Mouse (Mus musculus): ENCODE measurements at regions not wholly inside any gene's neighbourhood (a gene's known extent, or its start where the extent isn't known, plus 50 kb on each side); places are given as distances from the start of the nearest gene placed in this dataset.

GRCm38 (mm10) chr12:27283964-27284363 is 58.4 kb downstream of the Sox11 start:
- H3K4me1 ChIP-seq (ENCODE audit: control insufficient read depth, insufficient read depth, insufficient read length, low read length), result no peaks in the 10 kb centered on the region
- no peaks in the 10 kb centered on the region for H3K27me3 ChIP-seq (ENCODE audit: control insufficient read depth, insufficient read depth, low read length)
- TF ChIP-seq POLR2A (IDR thresholded peaks at IDR 0.05; ENCODE audit: low read depth, low read length) (no peak), CTCF (IDR thresholded peaks at IDR 0.05; ENCODE audit: extremely low read depth, insufficient read length, insufficient replicate concordance, low read depth, low read length) (no peak)
- H3K27ac ChIP-seq (ENCODE audit: insufficient read depth, low read depth, low read length), result no peak overlapping the region
- no peak overlapping the region for H3K4me3 ChIP-seq (ENCODE audit: low read depth, low read length)
- no peaks in the 10 kb centered on the region for H3K36me3 ChIP-seq (ENCODE audit: control insufficient read depth, insufficient read depth, low read length)
- 61% methylated on average over 6 of the region's 6 CpGs for WGBS

GRCm38 (mm10) chr12:27261965-27262364 is 80.4 kb downstream of the Sox11 start:
- no peaks in the 10 kb centered on the region for H3K4me1 ChIP-seq (ENCODE audit: control insufficient read depth, insufficient read depth, insufficient read length, low read length)
- TF ChIP-seq POLR2A (IDR thresholded peaks at IDR 0.05; ENCODE audit: low read depth, low read length) (no peak), CTCF (IDR thresholded peaks at IDR 0.05; ENCODE audit: extremely low read depth, insufficient read length, insufficient replicate concordance, low read depth, low read length) (no peak)
- no peak overlapping the region for H3K4me3 ChIP-seq (ENCODE audit: low read depth, low read length)
- H3K36me3 ChIP-seq (ENCODE audit: control insufficient read depth, insufficient read depth, low read length), result no peaks in the 10 kb centered on the region
- H3K27ac ChIP-seq (ENCODE audit: insufficient read depth, low read depth, low read length), result no peak overlapping the region
- no peaks in the 10 kb centered on the region for H3K27me3 ChIP-seq (ENCODE audit: control insufficient read depth, insufficient read depth, low read length)

GRCm38 (mm10) chr12:27254125-27254524 is 88.2 kb downstream of the Sox11 start:
- Histone ChIP-seq H3K36me3 (ENCODE audit: control insufficient read depth, insufficient read depth, low read length) (no peaks in the 10 kb centered on the region), H3K4me1 (ENCODE audit: control insufficient read depth, insufficient read depth, insufficient read length, low read length) (no peaks in the 10 kb centered on the region), H3K27ac (ENCODE audit: insufficient read depth, low read depth, low read length) (no peak overlapping the region), H3K4me3 (ENCODE audit: low read depth, low read length) (no peak overlapping the region), H3K27me3 (ENCODE audit: control insufficient read depth, insufficient read depth, low read length) (no peaks in the 10 kb centered on the region)
- 46% methylated on average over 3 of the region's 3 CpGs for WGBS
- TF ChIP-seq POLR2A (IDR thresholded peaks at IDR 0.05; ENCODE audit: low read depth, low read length) (no peak), CTCF (IDR thresholded peaks at IDR 0.05; ENCODE audit: extremely low read depth, insufficient read length, insufficient replicate concordance, low read depth, low read length) (no peak)

GRCm38 (mm10) chr12:27251521-27251920 is 90.9 kb downstream of the Sox11 start:
- H3K27me3 ChIP-seq (ENCODE audit: control insufficient read depth, insufficient read depth, low read length), result no peaks in the 10 kb centered on the region
- 86% methylated on average over 5 of the region's 5 CpGs for WGBS
- H3K4me1 ChIP-seq (ENCODE audit: control insufficient read depth, insufficient read depth, insufficient read length, low read length), result no peaks in the 10 kb centered on the region
- no peak overlapping the region for H3K27ac ChIP-seq (ENCODE audit: insufficient read depth, low read depth, low read length)
- no peak overlapping the region for H3K4me3 ChIP-seq (ENCODE audit: low read depth, low read length)
- H3K36me3 ChIP-seq (ENCODE audit: control insufficient read depth, insufficient read depth, low read length), result no peaks in the 10 kb centered on the region
- TF ChIP-seq CTCF (IDR thresholded peaks at IDR 0.05; ENCODE audit: extremely low read depth, insufficient read length, insufficient replicate concordance, low read depth, low read length), result no peak

- no peaks in the 10 kb centered on the region for H3K36me3 ChIP-seq (ENCODE audit: control insufficient read depth, insufficient read depth, low read length)
- no peak overlapping the region for H3K4me3 ChIP-seq (ENCODE audit: low read depth, low read length)
- H3K27me3 ChIP-seq (ENCODE audit: control insufficient read depth, insufficient read depth, low read length), result no peaks in the 10 kb centered on the region
- whole genome bisulfite sequencing, result 84% methylated on average over 3 of the region's 3 CpGs
- TF ChIP-seq POLR2A (IDR thresholded peaks at IDR 0.05; ENCODE audit: low read depth, low read length), result no peak
- no peak for TF ChIP-seq CTCF (IDR thresholded peaks at IDR 0.05; ENCODE audit: extremely low read depth, insufficient read length, insufficient replicate concordance, low read depth, low read length)
- H3K4me1 ChIP-seq (ENCODE audit: control insufficient read depth, insufficient read depth, insufficient read length, low read length), result no peaks in the 10 kb centered on the region
- H3K27ac ChIP-seq (ENCODE audit: insufficient read depth, low read depth, low read length), result no peak overlapping the region
These were observed 93.9 kb downstream of the Sox11 start for GRCm38 (mm10) chr12:27248545-27248855.

- H3K27me3 ChIP-seq (ENCODE audit: control insufficient read depth, insufficient read depth, low read length), result no peaks in the 10 kb centered on the region
- TF ChIP-seq POLR2A (IDR thresholded peaks at IDR 0.05; ENCODE audit: low read depth, low read length) (no peak), CTCF (IDR thresholded peaks at IDR 0.05; ENCODE audit: extremely low read depth, insufficient read length, insufficient replicate concordance, low read depth, low read length) (no peak)
- WGBS, result 63% methylated on average over 10 of the region's 10 CpGs
- no peak overlapping the region for H3K27ac ChIP-seq (ENCODE audit: insufficient read depth, low read depth, low read length)
- H3K4me1 ChIP-seq (ENCODE audit: control insufficient read depth, insufficient read depth, insufficient read length, low read length), result no peaks in the 10 kb centered on the region
- H3K4me3 ChIP-seq (ENCODE audit: low read depth, low read length), result no peak overlapping the region
- H3K36me3 ChIP-seq (ENCODE audit: control insufficient read depth, insufficient read depth, low read length), result no peaks in the 10 kb centered on the region
These were observed 94.4 kb downstream of the Sox11 start for GRCm38 (mm10) chr12:27247756-27248544.

- no peaks in the 10 kb centered on the region for H3K27me3 ChIP-seq (ENCODE audit: control insufficient read depth, insufficient read depth, low read length)
- H3K36me3 ChIP-seq (ENCODE audit: control insufficient read depth, insufficient read depth, low read length), result no peaks in the 10 kb centered on the region
- H3K4me1 ChIP-seq (ENCODE audit: control insufficient read depth, insufficient read depth, insufficient read length, low read length), result no peaks in the 10 kb centered on the region
- WGBS, result 18% methylated on average over 1 of the region's 1 CpGs
- no peak overlapping the region for H3K4me3 ChIP-seq (ENCODE audit: low read depth, low read length)
- no peak overlapping the region for H3K27ac ChIP-seq (ENCODE audit: insufficient read depth, low read depth, low read length)
- TF ChIP-seq POLR2A (IDR thresholded peaks at IDR 0.05; ENCODE audit: low read depth, low read length) (no peak), CTCF (IDR thresholded peaks at IDR 0.05; ENCODE audit: extremely low read depth, insufficient read length, insufficient replicate concordance, low read depth, low read length) (no peak)
These were observed 106.6 kb downstream of the Sox11 start for GRCm38 (mm10) chr12:27235748-27236147.

All from small intestine, adult 2 months (tissue).